Mouse (Mus musculus): Measurements from ENCODE around the gene Ttll6.

Ttll6 gene

DNA sequence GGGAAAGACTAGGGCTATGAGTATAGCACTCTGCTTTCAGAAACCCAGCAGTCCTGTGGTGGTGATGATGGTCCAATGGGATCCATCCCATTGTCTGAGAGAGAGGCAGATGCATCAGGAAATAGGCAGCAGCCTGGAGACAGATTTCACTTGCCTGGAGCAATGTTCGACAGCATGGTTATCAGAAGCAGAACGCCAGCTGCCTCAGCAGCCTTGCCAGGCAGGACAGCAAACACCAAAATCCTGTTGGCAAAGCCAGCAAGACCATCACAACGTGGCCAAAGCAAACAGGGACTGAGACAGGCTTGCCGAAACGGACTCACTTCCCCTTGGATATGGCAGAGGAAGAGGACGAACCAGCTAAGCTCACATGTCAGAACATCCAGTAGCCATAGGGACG lies 35.4 kb downstream of the Ttll6 start:
- no peak for DNase-seq

DNA sequence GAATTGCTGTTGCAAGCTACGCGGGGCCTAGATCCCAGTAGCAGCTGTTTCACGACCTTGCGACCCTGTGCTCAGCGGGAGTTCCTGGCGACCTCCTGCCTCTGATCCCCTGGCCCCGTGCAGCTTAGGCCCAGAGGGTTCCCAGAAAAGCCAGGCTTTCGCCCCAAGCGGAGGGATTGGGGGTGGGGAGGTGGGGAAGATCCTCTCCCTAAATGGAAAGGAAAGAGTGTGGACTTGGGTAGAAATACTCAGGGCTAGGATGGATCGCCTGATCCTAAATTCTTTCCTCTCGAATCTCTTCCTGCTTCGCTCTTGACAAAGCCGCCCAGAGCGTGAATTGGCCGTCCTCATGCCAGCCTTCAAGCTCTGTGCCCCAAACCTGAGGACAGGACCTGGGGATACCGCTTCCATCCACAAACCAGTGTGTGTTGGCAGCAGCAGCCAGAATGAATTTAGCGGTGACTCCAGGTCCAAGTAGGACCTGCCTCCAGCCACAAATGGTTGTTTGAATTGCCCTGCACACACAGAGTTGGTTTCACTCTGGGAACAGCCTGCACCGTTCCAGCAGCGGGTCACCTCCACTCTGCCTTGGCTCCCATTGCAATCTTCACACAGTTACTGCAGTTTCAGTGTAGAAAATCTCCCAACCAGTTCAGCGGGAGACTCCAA lies 37.3 kb downstream of the Ttll6 start:
- DNase-seq: no peak

DNA sequence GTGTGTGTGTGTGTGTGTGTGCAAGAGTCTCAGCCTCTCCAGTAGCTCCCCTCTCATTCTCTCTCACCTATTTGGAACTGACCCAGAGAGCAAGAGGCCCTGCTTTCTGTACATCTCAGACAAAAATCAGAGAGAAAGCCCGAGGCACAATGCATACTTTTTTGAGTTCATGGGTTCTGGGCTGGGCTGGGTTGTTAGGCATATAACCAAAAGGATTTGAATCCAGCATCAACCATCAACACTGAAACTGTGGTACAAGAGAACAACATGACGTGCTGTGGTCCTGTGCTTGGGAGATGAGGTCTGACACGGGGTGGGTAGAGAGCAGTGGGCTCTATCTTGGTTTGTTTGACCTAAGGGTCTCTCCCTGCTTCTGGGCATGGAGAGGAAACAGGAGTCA lies 38.0 kb downstream of the Ttll6 start:
- no peak for DNase-seq

DNA sequence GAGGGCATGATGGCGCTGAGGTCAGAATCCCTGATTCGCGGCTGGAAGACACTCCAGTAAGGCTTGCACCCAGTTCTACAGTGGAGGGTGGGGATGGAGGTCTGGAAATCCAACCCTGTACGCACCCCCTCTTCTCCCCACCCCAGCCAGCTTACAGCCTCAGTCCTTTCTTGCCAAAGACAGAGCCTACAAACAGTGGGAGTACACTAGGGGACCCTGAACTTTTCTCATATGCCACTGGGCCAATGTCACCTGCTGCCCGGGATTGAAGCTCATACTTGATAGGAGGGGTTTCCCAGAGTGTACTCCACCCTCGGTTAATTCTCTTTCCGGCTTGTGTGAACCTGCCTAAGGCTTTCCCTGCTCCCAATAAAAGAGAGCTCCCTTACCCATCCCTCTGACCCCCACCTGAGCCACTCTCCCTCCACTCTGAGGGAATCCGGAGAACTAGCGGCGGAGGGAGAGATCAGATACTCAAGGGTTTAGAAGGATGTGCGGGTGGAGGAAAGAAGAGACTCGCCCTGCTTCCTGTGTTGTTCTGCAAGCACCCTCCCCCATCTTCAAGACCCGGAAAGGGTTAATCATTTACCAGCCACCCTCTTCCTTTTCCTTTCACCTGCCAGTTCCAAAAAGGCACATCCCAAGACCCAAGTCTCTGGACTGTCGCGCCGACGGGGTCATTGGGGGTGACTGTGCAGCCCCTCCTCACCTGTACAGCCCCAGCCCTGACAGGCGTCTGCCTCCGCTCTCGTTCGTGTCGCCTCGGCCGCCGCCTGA lies 39.1 kb downstream of the Ttll6 start:
- DNase-seq: no peak

DNA sequence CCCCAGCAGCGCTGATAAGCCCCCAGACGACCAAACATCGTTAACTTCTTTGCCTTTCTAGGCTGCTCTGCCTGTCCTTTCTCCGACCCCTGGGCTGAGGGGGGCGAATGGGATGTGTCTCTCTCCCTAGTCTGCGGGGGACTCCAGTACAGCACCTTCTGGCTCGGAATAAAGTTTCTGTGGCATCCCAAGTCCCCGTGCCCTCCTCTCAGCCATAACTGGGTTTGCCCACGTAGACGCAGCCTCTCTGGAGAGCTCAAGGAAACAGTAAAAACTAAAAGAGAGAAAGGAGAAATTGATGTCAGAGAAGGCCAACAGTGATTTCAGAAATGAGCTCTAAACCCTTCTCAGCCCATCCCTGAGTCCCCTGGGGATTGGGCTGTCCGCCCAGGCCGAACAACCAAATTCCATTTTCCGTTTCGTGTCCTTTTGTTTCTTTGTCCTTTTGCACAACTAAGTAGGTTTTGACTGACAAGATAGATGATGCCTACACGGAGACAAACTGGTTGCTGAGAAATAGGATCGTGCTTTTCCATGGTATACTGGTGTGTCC lies 39.8 kb downstream of the Ttll6 start:
- DNase-seq: no peak

DNA sequence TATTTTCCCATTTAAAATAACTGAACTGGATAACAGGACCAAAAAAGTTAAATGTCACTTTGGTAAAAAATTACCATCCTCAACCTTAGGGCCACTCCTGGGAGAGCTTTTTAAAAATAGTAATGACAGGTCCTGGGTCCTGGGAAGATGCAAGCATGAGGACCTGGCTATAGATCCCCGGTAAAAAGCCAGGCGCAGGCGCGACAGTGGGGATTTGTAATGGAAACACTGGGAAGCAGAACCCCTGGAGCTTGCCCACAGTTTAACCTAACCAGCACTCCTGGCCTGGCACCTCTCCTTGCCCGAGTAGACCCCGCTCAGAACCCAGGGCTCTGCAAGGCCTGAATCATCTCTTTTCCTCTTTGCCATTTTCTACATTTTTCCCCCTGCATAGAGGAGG lies 41.3 kb downstream of the Ttll6 start:
- DNase-seq: no peak

DNA sequence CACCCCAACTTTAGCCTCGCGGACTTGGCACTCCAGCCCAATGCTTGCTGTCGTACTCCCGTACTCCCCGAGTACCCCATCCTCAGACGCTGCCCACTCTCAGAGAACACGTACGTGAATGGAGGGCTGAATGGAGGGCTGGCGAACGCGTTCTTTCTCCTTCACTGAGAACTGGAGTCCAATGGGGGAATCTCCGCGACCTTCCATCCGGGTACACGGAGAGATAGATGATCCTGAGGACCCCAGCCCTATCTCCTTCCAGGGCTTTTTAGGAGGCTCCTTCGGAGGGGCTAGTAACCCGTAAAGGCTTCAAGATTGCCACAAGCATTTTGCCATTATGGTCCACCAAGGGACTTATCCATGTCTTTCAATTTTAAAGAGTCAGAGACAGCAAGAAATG lies 41.9 kb downstream of the Ttll6 start:
- DNase-seq: no peak

DNA sequence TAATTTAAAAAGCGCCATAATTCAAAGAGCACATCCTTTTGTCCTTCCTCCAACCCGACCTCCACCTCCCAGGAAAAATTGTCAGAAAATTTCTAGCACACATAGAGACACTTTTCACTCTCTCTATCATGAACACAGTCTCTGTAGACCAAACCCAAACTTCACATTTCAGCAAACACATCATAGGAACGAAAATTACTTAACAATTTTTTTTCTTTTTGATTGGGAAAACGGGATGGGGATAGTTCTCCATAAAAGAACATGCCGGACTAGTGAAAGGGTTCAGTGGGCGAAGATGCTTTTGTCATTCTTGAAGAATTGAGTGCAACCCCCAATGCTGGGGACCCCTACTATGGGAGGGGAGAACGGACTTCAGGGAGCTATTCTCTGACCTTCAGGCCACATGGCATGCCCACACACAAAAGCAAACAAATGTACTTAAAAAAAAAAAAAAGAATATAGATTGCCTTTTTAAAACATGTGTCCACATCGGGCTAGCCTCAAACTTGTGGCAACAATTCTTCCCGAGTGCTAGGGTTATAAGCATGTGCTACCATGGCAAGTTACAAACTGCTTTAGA lies 42.5 kb downstream of the Ttll6 start:
- DNase-seq: no peak

DNA sequence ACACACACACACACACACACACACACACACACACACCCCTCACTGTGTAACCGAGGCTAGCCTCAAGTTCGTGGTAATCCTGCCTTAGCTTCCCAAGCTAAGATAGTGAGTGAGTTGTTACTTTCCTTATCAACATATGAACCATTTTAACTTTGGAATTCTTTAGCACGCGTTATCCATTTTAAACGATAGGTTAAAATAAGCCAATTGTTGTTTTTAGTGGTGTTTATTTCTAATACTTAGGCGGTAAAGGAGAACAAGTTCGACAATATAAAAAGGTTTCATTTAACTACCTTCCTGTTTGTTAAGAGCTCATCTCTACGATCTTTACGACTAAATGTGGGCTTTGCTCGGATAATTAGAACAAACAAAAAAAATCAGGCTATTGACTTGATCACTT lies 43.3 kb downstream of the Ttll6 start:
- no peak for DNase-seq

DNA sequence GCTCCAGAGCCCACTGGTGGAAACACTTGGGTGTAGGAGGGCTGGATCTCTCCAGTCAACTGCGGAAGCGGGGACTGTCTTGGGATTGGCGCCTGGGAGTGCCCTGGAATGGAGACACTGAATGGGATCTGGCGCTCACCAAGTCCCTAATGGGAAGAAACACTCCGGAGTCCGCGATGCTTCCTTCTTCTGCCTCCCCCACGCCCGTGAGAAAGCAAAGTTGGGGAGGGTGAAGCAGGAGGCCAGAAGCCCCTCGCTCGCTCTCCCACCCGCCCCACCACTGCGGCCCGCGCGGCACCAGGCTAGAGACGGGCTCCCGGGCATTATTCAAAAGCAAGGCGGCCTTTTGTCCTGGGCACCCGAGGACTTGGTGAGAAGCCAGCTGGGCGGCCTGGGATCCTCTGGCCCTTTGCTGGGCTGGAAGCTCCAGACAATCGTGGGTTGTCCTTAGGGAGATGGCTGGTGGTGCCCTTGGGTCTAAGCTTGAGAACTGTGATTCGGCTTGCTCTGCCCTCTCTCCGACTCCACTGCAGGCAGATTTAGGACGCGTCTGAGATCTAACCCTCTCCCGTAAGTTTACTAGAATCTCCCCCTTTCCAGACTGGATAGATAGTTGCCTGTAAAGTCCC lies 44.1 kb downstream of the Ttll6 start:
- no peak for DNase-seq

DNA sequence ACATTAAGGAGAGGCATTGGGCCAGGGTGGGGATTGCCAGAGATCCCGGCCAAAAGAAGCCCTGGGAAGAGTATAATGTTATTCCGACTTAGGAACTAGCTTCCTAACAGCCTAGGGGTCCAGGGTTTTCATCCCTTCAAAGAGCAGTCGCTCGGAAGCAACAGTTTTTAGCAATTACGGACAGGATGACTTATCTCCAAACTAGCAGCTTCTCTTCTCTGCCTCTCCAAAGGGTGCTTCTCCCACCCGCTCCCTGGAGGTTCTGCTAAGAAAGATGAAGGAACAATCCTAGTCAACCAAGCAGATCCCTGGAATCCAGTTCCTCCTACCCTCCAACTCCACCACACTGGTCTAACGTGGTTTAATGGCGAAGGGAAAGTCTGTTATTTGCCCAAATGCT lies 44.8 kb downstream of the Ttll6 start:
- DNase-seq: no peak

DNA sequence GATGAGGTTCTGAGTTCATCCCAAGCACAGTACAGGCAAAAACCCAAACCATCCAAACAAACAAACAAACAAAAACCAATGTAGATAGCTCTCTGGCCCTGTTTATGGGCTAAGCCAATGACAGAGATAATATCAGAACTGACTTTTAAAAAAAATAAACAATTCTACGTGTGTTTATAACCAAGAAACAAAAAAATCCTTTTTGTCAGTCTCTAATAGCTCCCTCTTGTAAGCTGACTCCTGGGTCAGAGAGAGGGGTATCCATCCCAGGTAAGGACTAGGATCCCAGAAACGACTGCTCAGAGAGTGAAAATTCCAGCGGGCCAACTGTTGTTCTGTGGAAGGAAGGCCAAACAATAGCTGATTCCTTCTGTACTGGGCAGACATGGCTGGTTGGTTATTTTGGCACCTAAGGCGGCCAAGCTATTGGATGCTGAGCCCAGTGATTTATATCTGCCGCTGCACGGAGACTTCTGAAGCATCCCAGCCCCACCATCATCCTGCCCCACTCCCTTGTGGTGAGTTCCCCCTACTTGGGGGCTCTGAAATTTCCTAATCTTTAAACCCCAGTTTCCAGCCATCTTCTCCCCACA lies 45.4 kb downstream of the Ttll6 start:
- no peak for DNase-seq

DNA sequence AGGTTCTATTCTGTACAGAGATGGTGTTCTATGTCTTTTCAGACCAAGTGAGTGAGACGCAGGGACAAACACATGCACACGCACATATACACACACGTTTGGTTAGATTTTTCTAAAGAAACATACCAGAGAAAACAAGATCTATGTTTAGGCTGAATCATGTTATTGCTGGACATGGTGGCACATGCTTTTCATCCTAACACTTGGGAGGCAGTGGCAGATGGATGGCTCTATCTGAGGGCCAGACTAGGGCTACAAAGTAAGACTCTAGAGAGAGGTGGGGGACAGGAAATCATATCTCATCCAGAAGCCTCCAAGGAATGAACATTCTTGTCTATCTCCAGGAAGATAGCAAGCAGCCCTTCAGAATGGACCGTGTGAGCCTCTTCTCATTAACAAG lies 47.5 kb downstream of the Ttll6 start:
- no peak for DNase-seq

DNA sequence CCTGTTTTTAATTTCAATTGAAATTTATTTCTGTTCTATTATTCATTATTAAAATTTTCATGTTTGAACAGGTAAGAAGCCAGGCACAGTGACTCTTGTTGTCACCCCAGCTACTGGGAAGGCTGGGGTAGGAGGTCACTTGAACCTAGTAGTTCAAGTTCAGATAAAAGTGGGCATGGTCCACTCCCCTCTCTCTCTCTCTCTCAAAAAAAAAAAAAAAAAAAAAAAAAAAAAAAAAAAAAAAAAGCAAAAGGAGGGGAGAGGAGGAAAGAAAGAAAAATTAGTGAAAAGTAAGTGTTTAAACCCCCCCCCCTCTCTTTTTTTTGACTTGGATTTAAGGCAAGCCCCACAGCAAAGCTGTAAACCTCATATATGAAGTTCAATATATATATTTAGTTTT lies 50.6 kb downstream of the Ttll6 start:
- no peak for DNase-seq

DNA sequence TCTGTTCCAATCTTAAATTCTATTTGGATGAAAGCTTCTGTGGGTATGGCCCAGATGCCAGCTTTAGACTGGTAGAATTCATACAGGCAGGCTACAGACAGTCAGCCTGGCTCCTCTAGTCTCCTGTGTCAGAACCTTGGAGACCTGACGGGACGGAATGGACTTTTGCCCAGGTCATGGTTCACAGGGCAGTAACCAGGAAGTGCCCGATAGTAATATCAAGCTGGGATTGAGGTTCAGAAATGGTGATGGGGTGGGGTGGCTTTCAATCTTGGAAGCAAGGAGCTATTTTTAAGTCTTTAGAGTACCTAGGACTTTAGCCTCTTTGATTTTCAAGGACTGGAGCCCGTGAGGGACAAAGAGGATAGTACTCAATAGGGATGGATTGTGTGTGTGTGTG lies 53.7 kb downstream of the Ttll6 start:
- no peak for DNase-seq

DNA sequence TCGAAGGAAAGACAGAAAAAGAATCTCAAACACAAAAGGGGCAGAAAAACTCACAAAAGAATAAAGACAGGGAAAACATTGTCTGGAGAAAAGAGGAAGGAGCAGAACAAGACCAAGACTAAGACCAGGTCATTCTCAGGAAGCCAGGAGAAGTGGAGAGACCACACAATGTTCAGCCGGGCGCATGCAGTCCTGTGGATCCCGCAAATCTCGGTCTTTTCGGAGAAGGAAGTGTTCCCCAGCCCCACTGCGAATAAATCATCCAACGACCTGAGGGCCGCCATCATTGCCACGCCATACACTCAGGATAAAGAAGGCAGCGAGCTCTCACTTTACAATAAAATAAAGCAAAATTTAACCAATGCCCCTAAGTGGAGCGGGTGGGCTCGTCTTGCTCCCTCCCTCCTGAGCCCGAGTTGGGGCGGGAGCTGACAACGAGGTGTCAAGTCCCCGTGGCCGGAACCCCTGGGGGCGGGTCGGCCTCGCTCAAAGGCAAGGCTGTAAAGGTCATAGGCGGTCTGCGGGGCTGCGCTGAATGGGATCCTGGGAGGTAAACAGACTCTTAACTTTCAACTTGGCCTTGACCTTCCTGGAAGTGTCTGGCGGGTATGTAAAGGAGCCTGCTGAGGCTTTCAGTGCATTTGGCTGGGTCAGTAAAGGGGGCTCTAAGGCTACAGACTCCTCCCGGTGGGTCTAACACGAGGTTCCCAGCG lies 56.4 kb downstream of the Ttll6 start:
- no peak for DNase-seq

DNA sequence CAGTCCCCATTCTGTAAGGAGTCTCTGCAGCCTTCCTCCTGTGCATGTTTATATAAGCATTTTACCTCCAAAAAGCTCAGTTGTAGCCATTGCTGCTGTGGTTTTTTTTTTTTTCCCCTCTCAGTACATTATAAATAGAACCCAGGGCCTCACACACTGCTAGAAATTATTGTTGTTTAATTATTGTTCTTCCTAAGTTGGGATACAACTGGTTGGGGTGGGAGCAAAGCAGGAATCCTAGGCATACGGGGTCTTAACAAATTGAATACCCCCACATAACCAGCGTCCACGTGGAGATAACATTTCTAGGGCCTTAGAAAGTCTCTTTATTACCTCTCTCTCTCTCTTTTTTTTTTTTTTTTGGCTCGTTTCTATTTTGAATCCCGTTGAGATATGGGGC lies 57.5 kb downstream of the Ttll6 start:
- no peak for DNase-seq

DNA sequence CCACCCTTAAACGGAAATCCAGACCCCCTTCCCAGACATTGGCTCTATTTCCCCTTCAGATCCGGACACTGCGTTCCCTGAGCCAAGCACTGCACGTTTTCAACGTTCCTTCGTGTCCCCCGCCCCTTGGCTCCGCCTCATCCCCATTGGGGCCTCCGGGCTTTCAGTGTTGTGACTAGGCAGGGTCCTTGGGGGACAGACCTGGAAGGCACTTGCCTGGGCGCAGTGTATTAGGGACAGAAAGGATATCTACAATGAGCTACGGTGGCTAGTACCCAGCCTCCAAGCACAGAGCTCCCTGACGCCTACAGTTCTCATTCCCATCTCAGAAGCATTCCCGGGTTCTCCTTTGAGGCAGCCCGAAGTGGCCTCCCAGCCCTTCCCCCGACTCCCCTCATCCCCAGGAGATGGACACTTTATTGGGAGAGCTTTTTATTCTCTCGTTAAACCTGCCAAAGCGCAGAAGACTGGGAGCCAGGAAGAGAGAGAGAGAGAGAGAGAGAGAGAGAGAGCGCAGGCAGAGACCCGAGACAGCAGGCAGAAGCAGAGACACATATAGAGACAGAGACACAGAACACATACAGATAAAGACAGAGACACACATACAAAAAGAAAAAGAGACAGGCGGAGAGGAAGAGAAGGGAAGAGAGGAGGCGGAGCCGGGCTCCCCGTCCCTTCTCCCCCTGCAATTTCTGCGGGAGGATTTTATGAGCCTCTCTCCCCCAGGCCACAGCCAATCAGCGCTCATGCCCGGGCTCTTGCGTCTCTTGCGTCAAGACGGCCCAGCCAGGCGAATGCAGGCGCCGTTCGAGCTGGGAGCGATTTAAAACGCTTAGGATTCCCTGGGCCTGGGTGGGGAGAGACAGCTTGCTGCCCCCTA lies 60.2 kb downstream of the Ttll6 start, which contains the start of gene Hoxb13:
Gene Hoxb13, plus strand, starts transcription at position 796 of the 880 bp plus-strand sequence.
- no peak for DNase-seq

DNA sequence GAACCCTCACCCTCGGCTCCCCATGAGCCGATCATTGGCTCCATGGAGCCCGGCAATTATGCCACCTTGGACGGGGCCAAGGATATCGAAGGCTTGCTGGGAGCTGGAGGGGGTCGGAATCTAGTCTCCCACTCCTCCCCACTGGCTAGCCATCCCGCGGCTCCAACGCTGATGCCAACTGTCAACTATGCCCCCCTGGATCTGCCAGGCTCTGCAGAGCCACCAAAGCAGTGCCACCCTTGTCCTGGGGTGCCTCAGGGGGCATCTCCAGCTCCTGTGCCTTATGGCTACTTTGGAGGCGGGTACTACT lies 60.8 kb downstream of the Ttll6 start:
- DNase-seq: no peak

DNA sequence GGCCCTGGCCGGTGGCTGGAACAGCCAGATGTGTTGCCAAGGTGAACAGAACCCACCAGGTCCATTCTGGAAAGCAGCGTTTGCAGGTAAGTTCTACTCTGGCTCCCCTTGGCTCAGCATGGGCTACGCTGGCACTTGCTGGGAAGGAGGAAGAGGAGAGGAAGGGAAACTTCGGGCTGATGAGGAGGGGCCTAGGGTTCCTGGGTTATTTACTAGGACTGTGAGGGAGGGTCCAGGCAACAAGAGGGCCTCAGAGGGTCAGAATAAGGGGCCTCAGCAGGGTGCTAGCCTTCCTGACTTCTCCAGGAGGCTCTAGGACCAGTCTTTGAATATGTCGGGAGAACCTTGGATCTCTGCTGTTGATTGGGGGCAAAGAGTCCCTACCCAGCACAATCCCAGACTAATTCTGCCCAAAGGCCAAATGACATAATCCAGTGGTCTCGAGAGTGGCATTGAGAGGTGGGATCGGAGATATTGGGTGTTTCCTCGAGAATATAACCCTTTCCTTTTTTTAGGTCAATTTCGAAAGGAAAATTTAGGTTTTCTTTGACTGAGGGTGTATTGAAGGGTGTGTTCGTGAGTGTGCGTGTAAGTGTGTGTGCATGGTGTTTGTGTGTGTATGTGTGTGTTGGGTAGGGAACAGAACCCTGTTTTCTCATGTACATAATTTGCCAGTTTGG lies 61.5 kb downstream of the Ttll6 start:
- no peak for DNase-seq

DNA sequence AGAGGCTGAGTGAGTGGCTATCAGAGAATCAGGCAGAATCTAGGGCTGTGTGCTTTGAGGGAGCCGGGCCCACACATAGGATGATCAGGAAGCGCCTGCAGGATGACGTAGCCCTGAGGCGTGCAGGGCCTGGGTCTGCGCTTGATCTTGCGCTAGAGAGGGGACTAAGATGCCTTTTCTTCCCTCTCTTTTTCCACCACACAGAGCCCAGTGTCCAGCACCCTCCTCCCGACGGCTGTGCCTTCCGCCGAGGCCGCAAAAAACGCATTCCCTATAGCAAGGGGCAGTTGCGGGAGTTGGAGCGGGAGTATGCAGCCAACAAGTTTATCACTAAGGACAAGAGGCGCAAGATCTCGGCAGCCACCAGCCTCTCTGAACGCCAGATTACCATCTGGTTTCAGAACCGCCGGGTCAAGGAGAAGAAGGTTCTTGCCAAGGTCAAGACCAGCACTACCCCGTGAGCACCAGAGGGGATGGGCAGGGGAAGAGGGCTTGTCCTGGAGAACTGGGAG lies 62.2 kb downstream of the Ttll6 start:
- DNase-seq: no peak
